Mouse (Mus musculus) liver, adult 2 months (tissue): ENCODE data around the gene Dnajc7. TPM values are rescaled to one million over a fixed set of nuclear protein-coding genes. Genes with fewer than 3 reads are reported as not detected.
A peak's percentile ranks its signal among the peaks of the same experiment; 100 is the strongest.
"Not testable (repeated sequence)": the region's sequence is repeated elsewhere in the genome, so short reads cannot be mapped to it uniquely, and the experiment has no call there.

ENCODE experiments used
- DNase-seq: peaks from one replicate; pipeline ENCODE4 v3.0.0-alpha.2; 2011; ENCODE audit warnings: low read depth, low spot score; ENCODE audit errors: extremely low read depth
- H3K27ac ChIP-seq: fragments of 200-500 bp; replicated peaks from 2 replicates; pipeline ENCODE4 v1.5.1; 2012; ENCODE audit warnings: low read depth, mild to moderate bottlenecking, control low read depth, inconsistent platforms, low read length; ENCODE audit not compliant: insufficient read depth
- H3K27me3 ChIP-seq: fragments of 200-500 bp; 2 replicates; pipeline ENCODE4 v1.6.1; 2012; ENCODE audit warnings: mild to moderate bottlenecking, moderate library complexity, low read length, inconsistent platforms; ENCODE audit not compliant: control insufficient read depth, insufficient read depth
- H3K36me3 ChIP-seq: fragments of 200-500 bp; 2 replicates; pipeline ENCODE4 v1.6.1; 2012; ENCODE audit warnings: low read length, inconsistent platforms; ENCODE audit not compliant: control insufficient read depth, insufficient read depth
- H3K4me1 ChIP-seq: fragments of 200-500 bp; 2 replicates; pipeline ENCODE4 v1.6.1; 2011; ENCODE audit warnings: low read length; ENCODE audit not compliant: control insufficient read depth, insufficient read depth
- H3K4me3 ChIP-seq: fragments of 200-500 bp; 2 replicates; pipeline ENCODE4 v1.5.1; 2011; ENCODE audit warnings: low read depth, mild to moderate bottlenecking, control low read depth, low read length, moderate library complexity; ENCODE audit not compliant: insufficient read depth
- H3K79me2 ChIP-seq: fragments of 200-500 bp; 2 replicates; pipeline ENCODE4 v1.6.1; 2012; ENCODE audit warnings: inconsistent platforms, mild to moderate bottlenecking, low read length, moderate library complexity; ENCODE audit not compliant: control insufficient read depth, insufficient read depth
- H3K9ac ChIP-seq: fragments of 200-500 bp; 2 replicates; pipeline ENCODE4 v1.6.1; 2012; ENCODE audit warnings: low read depth, mild to moderate bottlenecking, control low read depth, inconsistent platforms, low read length
- CTCF ChIP-seq: fragments of 200-500 bp; IDR thresholded peaks from 2 replicates; pipeline ENCODE4 v1.5.1; 2011; ENCODE audit warnings: low read depth, low read length, control low read depth
- POLR2A ChIP-seq: fragments of 200-500 bp; IDR thresholded peaks from 2 replicates; pipeline ENCODE4 v1.6.1; 2011; ENCODE audit warnings: low read length, control low read depth; ENCODE audit not compliant: insufficient read depth; ENCODE audit errors: extremely low read depth
- WGBS: fragments of 180-500 bp; shearing (Covaris S2); methylation state at CpG from one replicate; pipeline ENCODE4 v1.1.7; 2018; 5-methylcytosine and 5-hydroxymethylcytosine counted together
- polyA plus RNA-seq: library from polyadenylated mRNA; depleted of rRNA; stranded (reverse); fragments of >200 nt; gene quantifications from 2 replicates; pipeline ENCODE4 v1.2.3, GENCODE M21; 2012
- total RNA-seq: library from RNA; depleted of rRNA; stranded (reverse); fragments of >200 nt; gene quantifications from 2 replicates; pipeline ENCODE4 v1.2.3, GENCODE M21; 2014

Dnajc7 gene
- total and polyA plus RNA-seq, 2 experiments = 16.1 to 44.7 TPM

DNA sequence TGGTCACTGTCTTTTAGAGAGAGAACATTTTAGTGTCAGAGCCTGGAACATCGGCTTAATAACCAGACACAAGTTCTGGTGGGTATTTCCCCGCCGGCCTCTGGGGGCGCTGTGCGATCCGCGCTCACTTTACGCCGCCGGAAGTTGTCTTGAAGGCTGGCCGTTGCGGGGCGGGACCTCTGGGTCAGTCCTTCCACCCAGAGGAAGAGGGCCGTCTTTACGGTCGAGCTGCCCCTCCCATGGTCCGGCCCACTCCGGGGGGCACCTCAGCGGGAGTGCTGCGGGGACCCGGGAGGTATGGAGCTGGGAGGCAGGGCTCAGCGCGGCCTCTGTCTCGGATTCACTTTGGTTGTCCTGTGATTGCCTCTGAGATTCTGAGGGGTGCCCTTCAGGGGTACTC is 2.7 kb upstream of the Dnajc7 start:
- Histone ChIP-seq H3K27ac (peak overlapping the region; percentile 91), H3K36me3 (no peaks in the 10 kb centered on the region; the same call in 1 of the 2 replicates), H3K79me2 (peaks cover 12% of the 10 kb centered on the region; the same call in 1 of the 2 replicates), H3K4me3 (peak overlapping the region; percentile 88), H3K4me1 (peaks cover 11% of the 10 kb centered on the region; the same call in 1 of the 2 replicates), H3K9ac (peak overlapping the region; percentile 87), H3K27me3 (no peaks in the 10 kb centered on the region)
- peak; percentile 87 for TF ChIP-seq CTCF
- TF ChIP-seq POLR2A = peak; percentile 83
- WGBS = 1% methylated on average over 24 of the region's 24 CpGs
- peak; percentile 84 for DNase-seq

DNA sequence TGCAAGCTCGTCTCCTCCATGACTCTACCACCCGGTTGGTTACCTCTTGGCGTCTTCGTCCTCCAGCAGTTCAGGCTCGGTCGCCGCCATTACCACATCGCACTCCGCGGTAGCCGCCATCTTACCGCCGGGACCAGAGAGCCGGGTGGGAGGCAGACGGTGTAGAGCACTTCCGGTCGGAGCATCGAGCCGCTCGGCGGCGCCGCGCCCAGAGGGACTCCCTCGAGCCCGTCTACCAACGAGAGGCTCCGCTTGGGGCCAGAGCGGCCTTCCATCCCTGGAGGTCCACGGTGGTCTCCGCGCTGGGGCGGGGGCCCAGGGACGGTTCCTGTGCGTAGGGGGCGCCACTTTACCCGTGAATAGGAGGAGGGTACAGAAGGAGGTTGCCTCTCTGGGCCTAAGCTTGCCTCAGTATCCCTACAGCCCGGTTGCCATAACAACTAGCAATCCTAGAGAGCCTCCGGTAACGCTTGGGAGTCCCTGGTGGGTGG is 438 bp downstream of the Dnajc7 start:
- H3K27ac ChIP-seq = peak overlapping the region; percentile 81
- DNase-seq = peak; percentile 79
- H3K36me3 ChIP-seq = no peaks in the 10 kb centered on the region
- peaks cover 11% of the 10 kb centered on the region for H3K4me1 ChIP-seq
- TF ChIP-seq POLR2A (peak; percentile 57; the same call in 1 of the 2 replicates), CTCF (no peak)
- peaks cover 21% of the 10 kb centered on the region; the same call in 1 of the 2 replicates for H3K79me2 ChIP-seq
- peak overlapping the region; percentile 95 for H3K4me3 ChIP-seq
- H3K27me3 ChIP-seq = no peaks in the 10 kb centered on the region
- under 1% methylated on average over 40 of the region's 40 CpGs for WGBS
- peak overlapping the region; percentile 91 for H3K9ac ChIP-seq

DNA sequence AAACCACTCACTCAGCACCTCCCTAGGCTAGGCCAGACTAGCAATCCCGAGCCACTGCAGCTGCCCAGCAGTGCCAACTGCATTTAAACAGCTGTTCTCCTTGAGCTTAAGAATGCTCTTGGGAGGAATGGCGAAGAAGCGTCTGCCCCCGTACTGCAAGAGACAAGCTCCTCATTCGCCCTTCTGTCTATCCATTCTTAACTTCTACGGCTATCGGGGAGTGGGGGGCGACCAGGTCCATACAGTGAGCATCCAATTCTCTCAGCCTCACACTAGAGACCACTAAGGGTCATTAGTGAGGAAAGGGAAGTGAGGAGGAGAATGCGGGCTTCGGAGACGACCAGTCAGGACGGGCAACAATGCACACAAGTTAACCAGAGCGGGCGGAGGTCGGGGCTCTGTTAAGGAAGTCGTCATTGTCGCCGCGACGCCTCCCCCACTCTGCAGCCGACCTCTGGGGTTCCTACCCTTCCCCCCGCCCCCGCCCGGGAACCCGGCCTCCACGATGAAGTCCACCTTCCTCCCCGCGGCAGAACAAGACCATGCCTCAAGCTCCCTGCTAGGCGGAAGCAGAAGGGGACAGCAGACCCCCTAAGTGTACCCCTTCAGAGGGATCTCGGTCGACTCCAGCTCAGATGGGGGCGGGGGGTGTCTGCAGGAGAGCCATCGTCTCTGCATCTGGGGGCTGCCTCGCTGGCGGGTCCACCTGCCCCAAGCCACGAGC is 1.0 kb downstream of the Dnajc7 start, which contains the start of gene Nkiras2:
Gene Nkiras2 (plus strand): TSS at position 484 of the 724 bp plus-strand sequence.
- DNase-seq = peak; percentile 42
- Histone ChIP-seq H3K9ac (peak within 1 kb of the TSS; percentile 91), H3K79me2 (peaks cover 21% of the 10 kb centered on the region; the same call in 1 of the 2 replicates), H3K4me1 (peaks cover 8% of the 10 kb centered on the region), H3K27me3 (no peaks in the 10 kb centered on the region), H3K27ac (peak within 1 kb of the TSS; percentile 81), H3K36me3 (no peaks in the 10 kb centered on the region), H3K4me3 (peak within 1 kb of the TSS; percentile 95)
- TF ChIP-seq POLR2A (no peak), CTCF (no peak)
- WGBS = under 1% methylated on average over 36 of the region's 36 CpGs

DNA sequence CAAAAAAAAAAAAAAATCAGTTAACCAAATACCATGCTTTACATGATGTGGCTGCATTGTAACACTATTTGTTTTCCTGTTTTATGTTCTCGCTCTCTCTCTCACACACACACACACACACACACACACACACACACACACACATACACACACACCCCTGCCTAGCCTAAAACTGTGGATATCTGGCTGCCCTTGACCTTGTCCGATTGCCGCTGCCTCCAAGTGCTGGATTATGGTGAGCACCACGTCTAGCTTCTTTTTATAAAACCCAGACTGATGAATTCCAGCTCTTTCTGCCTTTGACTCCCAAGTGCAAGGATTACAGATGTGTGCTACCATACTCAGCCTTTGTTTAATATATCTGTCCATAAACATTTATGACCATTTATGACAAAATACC is 2.5 kb downstream of the Dnajc7 start:
- DNase-seq = no peak
- Histone ChIP-seq H3K27ac (no peak overlapping the region), H3K36me3 (no peaks in the 10 kb centered on the region), H3K27me3 (no peaks in the 10 kb centered on the region), H3K4me3 (no peak overlapping the region), H3K9ac (no peak overlapping the region), H3K79me2 (peaks cover 29% of the 10 kb centered on the region), H3K4me1 (peaks cover 8% of the 10 kb centered on the region)
- WGBS = 38% methylated on average over 4 of the region's 4 CpGs
- TF ChIP-seq CTCF (no peak), POLR2A (no peak)

DNA sequence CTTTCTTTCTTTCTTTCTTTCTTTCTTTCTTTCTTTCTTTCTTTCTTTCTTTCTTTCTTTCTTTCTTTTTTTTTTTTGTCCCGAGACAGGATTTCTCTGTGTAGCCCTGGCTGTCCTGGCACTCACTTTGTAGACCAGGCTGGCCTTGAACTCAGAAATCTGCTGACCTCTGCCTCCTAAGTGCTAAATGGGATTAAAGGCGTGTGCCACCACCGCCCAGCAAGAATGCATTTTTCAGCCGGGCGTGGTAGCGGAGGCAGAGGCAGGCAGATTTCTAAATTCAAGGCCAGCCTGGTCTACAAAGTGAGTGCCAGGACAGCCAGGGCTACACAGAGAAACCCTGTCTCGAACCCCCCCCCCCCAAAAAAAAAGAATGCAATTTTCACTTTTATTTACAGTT is 3.1 kb downstream of the Dnajc7 start:
- H3K4me1 ChIP-seq, H3K36me3 ChIP-seq, H3K27me3 ChIP-seq, H3K27ac ChIP-seq, H3K9ac ChIP-seq, DNase-seq, H3K4me3 ChIP-seq: not testable (repeated sequence)
- peaks cover 34% of the 10 kb centered on the region for H3K79me2 ChIP-seq
- 77% methylated on average over 7 of the region's 7 CpGs for WGBS

DNA sequence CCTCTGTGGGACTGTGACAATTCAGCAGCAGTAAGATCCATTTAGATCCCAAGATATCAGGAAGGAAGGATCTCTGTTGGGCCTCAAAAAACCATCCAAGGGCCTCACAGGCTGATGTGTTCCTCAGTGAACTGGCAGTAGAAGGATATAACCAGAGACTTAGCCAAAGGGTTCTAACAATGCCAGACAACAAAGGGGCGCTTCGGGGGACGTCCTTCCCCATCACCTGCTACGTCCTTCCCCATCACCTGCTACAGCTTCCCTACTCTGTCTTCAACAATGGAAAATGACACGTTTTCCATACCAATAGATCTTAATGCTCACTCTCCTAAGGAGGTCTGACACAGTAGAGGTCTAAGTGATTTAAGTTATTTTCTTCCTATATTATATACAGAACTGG is 3.6 kb downstream of the Dnajc7 start:
- peaks cover 8% of the 10 kb centered on the region for H3K4me1 ChIP-seq
- no peak overlapping the region for H3K4me3 ChIP-seq
- TF ChIP-seq POLR2A (no peak), CTCF (no peak)
- no peak for DNase-seq
- H3K79me2 ChIP-seq = peaks cover 34% of the 10 kb centered on the region
- no peaks in the 10 kb centered on the region for H3K36me3 ChIP-seq
- no peaks in the 10 kb centered on the region for H3K27me3 ChIP-seq
- no peak overlapping the region for H3K9ac ChIP-seq
- 90% methylated on average over 5 of the region's 5 CpGs for WGBS
- H3K27ac ChIP-seq = no peak overlapping the region
